Mouse (Mus musculus): ENCODE measurements around the gene Cbx5.

Gene Cbx5

GRCm38 (mm10) chr15:103177611-103178041 lies 62.0 kb downstream of the Cbx5 start:
- in situ Hi-C loops (cut with MboI, MseI), result no loop called here

DNA sequence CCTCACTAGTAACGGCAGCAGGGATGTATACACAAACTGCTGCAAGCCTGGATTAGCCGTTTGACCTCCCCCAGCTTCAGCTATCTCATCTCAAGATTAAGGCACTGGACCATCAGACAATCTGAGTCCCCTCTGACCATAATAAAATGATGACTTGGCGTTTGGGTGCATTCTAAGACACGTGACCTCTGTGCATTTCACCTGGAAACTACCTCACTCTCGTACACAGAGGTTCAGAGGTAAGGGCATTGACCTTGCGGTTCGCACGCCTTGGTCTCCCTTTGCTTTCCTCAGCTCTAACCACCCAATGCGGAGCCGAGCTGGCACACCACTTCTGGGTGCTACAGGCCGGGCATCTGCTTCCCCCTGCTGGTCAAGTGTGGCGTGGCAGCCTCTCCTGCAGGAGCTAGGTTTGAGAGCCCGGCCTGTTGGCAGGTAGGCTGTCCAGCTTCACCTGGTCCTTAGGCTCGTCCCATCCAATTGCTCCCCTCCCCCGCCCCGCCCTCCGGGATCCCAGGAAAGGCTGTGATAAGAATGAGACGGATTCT lies 62.7 kb downstream of the Cbx5 start:
- in situ Hi-C loops (cut with MboI, MseI), result no loop called here

DNA sequence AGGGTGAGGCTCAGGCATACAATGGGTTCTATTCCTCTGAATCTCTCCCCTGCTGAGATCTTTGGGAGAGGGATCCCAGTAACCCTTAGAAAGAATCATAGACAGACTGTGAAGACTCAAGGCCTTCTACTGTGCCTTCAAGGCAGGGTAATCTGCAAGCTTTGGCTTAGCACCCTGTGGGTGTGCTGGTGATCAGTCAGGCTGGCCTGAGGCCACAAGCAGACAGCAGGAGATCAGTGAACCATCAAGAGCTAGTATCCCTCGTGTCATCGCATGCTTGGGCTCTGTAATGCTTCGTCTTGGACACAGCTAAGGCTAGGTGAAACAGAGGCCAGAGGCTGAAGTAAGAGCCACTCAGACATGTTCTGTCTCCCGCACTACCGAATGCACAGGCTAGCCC lies 66.4 kb downstream of the Cbx5 start:
- in situ Hi-C loops (cut with MboI, MseI), result loop anchor here (5.0 kb wide), 1 partner anchor 186 kb away; no protein-coding TSS in a partner anchor

- in situ Hi-C loops (cut with MboI, MseI), result loop anchor here (5.0 kb wide), 1 partner anchor 185 kb away; no protein-coding TSS in a partner anchor
Observed at GRCm38 (mm10) chr15:103172537-103172936, 67.1 kb downstream of the Cbx5 start.

DNA sequence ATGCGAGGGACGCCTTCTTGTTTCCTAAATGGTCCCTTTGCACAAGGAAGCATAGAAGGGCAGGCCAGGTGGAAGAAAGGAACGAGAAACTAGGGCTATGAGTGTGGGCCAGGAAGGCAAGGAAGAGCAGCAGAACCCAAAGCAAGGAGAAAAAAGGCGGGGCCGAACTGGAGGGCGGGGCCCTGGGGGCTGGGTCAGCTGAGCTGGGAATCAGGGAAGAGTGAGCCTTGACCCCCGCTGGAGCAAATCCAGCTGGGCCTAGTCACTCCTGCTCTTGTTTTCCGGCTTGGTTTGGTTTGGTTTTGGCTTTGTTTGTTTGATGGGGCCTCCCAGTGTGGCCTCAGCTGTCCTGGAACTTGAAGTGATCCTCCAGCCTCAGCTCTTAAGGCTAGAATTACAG lies 68.3 kb downstream of the Cbx5 start:
- in situ Hi-C loops (cut with MboI, MseI), result loop anchor here (5.0 kb wide), 1 partner anchor 184 kb away; no protein-coding TSS in a partner anchor

GRCm38 (mm10) chr15:103170316-103170679 lies 69.3 kb downstream of the Cbx5 start:
- in situ Hi-C loops (cut with MboI, MseI), result loop anchor here (5.0 kb wide), 1 partner anchor 183 kb away; no protein-coding TSS in a partner anchor

- in situ Hi-C loops (cut with MboI, MseI), result loop anchor here (5.0 kb wide), 1 partner anchor 182 kb away; no protein-coding TSS in a partner anchor
Observed at GRCm38 (mm10) chr15:103169612-103170315, 69.9 kb downstream of the Cbx5 start.

DNA sequence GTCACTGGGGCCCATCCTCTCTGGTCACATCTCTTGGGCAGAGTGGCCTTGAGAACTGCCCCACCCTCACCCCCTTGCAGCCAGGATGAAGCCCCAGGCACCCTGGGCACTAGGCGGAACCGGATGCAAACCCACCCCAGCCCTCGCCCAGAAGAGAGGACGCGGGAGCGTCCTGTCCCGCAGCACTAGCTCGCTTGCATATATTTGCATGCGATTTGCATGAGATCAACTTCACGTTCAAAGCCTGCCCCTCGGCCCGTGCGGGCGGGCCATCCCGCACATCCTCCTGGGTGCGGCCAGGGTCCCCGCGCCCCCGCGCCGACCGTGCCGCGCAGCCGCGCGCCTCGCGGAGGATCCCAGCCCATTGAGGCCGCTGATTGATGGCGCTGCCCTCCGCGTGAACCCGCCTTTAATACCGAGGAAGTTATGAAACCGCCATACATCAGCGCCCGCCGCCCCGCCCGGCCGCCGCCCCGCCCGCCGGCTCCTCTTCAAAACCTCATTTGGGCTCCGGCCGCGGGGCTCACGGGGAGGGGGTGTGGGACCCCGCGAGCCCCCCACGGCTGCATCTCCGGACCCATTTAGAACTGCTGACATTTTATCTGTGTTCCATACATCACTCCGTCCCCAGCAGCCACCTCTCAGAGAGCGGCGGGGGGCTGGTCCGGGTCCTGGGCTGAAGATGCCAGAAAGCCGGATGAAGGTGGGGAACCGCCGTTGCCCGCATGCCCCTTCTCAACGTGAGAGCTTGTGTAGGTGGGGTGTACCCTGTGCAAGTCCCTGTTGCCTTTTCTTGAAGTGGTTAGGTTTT lies 70.6 kb downstream of the Cbx5 start:
- in situ Hi-C loops (cut with MboI, MseI), result no loop called here

GRCm38 (mm10) chr15:103167786-103168185 lies 71.8 kb downstream of the Cbx5 start:
- in situ Hi-C loops (cut with MboI, MseI), result no loop called here

- in situ Hi-C loops (cut with MboI, MseI), result no loop called here
Observed at GRCm38 (mm10) chr15:103167042-103167615, 72.5 kb downstream of the Cbx5 start, which contains the start of gene Smug1. Gene Smug1, minus strand, starts transcription at chr15:103167092.

DNA sequence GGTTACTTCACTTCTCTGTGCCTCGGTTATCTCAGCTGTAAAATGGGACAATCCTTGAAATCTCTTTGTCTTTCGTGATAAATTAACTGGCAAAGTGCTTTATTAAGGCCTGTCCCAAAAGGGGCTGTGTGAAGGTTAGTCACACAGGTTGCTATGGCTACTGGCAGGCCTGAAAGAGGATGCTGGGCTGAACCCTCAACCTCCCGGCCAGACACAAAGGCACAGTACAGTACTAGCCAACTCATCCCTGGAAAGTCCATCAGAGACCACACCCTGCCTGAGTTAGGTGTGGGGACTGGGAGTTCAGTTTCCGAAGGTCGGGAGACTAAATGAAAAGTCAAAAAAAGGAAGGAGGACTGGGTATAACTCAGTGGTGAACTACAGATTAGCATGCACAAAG lies 73.7 kb downstream of the Cbx5 start:
- in situ Hi-C loops (cut with MboI, MseI), result no loop called here

DNA sequence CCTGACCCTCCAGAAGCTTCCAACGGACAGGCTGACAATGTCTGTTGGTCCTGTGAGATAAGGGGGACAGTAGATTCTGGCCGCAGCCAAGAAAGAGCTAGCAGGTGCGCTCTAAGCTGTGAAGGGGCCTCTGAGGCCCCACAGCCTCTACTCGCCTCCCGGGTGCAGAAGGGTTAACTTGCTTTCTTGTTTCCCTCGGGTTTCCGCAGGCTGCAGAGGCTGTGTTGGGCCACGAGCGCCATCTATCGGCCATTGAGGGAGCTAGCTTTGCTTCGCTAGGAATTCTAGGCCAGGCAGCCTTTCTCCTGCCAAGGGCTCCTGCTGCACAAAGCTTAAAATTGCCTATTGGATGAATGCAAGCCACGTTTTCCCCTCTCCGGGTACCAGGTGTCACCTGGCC lies 74.2 kb downstream of the Cbx5 start:
- in situ Hi-C loops (cut with MboI, MseI), result no loop called here

DNA sequence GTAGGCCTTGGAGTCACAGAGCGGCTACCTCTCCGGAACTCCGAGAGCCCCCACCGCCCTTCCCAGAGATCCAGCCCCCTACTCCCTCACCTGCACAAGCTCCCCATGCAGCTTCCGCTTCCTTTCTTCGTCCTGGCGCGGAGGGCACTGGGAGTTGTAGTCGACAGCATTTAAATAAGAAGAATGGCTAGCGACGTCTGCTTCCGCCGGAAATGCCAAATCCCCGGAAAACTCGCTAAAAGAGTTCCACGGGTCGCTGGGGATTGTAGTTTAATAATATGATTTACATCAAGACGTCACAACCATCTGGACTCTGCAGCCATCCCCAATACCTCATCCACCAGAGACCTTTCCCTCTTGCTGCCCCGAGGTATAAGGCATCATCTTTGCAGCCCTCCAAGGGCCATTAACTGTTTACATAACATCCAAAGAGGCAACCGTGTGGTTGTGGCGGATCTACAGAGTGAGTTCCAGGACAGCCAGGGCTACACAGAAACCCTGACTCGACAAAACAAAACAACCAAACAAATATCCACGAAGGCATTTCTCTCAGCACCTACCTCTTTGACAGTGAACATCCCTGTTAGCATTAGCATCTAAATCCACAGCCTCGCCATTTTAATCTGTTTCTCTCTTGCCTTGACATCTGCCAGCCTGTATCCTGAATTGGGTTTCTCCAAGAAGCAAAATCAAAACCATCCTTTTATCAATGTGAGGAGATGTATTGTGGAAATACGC lies 76.3 kb downstream of the Cbx5 start:
- in situ Hi-C loops (cut with MboI, MseI), result no loop called here

GRCm38 (mm10) chr15:103157585-103157984 lies 82.0 kb downstream of the Cbx5 start:
- in situ Hi-C loops (cut with MboI, MseI), result no loop called here

DNA sequence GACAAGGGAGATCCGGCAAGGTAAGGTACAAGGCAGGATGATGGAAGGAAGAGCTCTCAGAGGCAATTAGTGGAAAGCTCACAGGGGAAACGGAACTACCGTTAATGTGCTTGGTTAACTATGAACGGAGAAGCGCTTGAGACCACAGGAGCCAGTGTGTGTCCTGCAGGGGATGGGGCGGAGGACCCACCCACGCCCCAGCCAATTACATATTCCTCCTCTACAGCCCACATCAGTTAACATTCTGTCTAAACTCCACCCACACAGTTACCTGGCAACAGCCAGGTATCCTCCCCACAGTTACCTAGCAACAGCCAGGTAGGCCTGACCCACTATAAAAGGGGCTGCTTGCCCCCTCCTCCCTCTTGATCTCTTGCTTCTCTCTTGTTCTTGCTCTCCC lies 82.7 kb downstream of the Cbx5 start:
- in situ Hi-C loops (cut with MboI, MseI), result no loop called here

GRCm38 (mm10) chr15:103155366-103156321 lies 84.0 kb downstream of the Cbx5 start:
- in situ Hi-C loops (cut with MboI, MseI), result no loop called here

GRCm38 (mm10) chr15:103152890-103153610 lies 86.6 kb downstream of the Cbx5 start:
- in situ Hi-C loops (cut with MboI, MseI), result no loop called here

DNA sequence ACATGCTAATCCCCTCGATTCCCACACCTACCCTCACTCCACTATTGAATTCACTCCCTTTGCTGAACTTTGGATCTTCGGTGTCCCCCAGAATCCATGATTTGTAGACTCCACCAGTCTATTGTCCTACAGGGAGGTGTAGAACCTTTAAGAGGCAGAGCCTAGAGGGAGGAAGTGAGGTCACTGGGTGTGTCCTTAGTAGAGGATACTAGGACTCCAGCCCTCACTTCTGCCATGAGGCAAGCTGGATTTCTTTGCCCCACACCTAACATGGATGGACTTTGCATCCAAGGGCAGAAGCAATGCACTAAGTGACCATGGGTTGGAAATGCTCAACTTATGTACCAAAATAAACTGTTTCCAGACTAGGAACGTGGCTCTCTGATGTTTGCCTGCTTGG lies 87.2 kb downstream of the Cbx5 start:
- in situ Hi-C loops (cut with MboI, MseI), result no loop called here

- in situ Hi-C loops (cut with MboI, MseI), result no loop called here
Observed at GRCm38 (mm10) chr15:103147779-103148178, 91.8 kb downstream of the Cbx5 start.

- in situ Hi-C loops (cut with MboI, MseI), result no loop called here
Observed at GRCm38 (mm10) chr15:103147422-103147690, 92.3 kb downstream of the Cbx5 start.

Data from T-helper 1 cell (primary cell).